Mouse (Mus musculus) adipose tissue, adult 10 weeks (tissue): ENCODE measurements around the gene Myh11. TPM values are rescaled to one million over a fixed set of nuclear protein-coding genes. Genes with fewer than 3 reads are reported as not detected.

Source experiments
- polyA plus RNA-seq: library from polyadenylated mRNA; stranded (reverse); fragments of 350-450 nt; fragmentation: Illumina TruSeq; extraction: RNeasy Lipid Tissue Mini Kit (QIAGEN cat#74804); gene quantifications from one replicate; pipeline ENCODE4 v1.2.3, GENCODE M21; 2014; ENCODE audit warnings: low read depth, low replicate concordance

Myh11 gene
- polyA plus RNA-seq: 102 TPM

GRCm38 (mm10) chr16:14291223-14291622 is at the start of gene Myh11:
TSS of gene Myh11 (minus strand) at chr16:14291372.

GRCm38 (mm10) chr16:14316884-14317876 is 26.0 kb upstream of the Myh11 start, which contains the start of gene Fopnl:
TSS of gene Fopnl (minus strand) at chr16:14317405.

GRCm38 (mm10) chr16:14162988-14163416 is 128.2 kb downstream of the Myh11 start, which contains the start of the genes Nde1 and Marf1:
TSS of gene Nde1 (plus strand) at chr16:14163275.
TSS of gene Marf1 (minus strand) at chr16:14163351.

Other genes starting within 250 kb of the Myh11 start
- gene Nde1, start 128.1 kb downstream of the Myh11 start, polyA plus RNA-seq: 37.4 TPM
- gene Marf1, start 128.0 kb downstream of the Myh11 start, polyA plus RNA-seq: 20.1 TPM
- 52.8 TPM for gene Fopnl, start 26.0 kb upstream of the Myh11 start, polyA plus RNA-seq
- 23.0 TPM for gene Abcc1, start 70.2 kb upstream of the Myh11 start, polyA plus RNA-seq